Mouse (Mus musculus): ENCODE data around the gene Mog.
"Not testable (repeated sequence)": the region's sequence is repeated elsewhere in the genome, so short reads cannot be mapped to it uniquely, and the experiment has no call there.

Mog gene

GRCm38 (mm10) chr17:37045611-37046311, 22.6 kb upstream of the Mog start, which contains the start of gene Gabbr1:
Gene Gabbr1, plus strand, starts transcription at chr17:37045966.
- DNase-seq (ENCODE audit: extremely low spot score, low spot score): peak; percentile 87

- no peak for DNase-seq (ENCODE audit: extremely low spot score, low spot score)
These were observed 21.6 kb upstream of the Mog start for GRCm38 (mm10) chr17:37044651-37045244.

- no peak for DNase-seq (ENCODE audit: extremely low spot score, low spot score)
These were observed 16.1 kb upstream of the Mog start for GRCm38 (mm10) chr17:37039127-37039894.

- DNase-seq (ENCODE audit: extremely low spot score, low spot score): no peak
These were observed 6.0 kb upstream of the Mog start for GRCm38 (mm10) chr17:37029162-37029561.

DNA sequence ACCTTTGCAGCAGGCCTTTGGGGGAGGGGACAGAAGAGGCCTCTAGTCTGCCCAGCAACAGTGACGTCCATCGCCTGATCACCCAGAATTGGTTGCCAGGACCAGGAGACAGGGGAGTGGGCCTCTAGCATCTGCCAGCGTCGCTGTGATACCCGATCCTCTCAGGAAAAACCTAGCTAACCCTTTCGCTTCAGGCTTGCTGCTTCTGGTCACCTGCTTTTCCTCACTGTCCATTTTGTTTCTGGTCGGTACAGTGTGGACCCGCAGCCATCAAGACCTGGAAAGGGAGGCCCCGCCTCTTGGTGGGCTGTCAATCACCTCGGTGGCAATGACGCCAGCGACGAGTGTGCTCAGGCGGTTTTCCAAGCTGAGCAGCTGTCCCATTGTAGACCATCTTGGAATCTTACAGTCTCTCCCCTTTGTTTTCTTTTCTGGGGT, 5.5 kb upstream of the Mog start:
- DNase-seq (ENCODE audit: extremely low spot score, low spot score): peak; percentile 96

GRCm38 (mm10) chr17:37028212-37028611, 5.0 kb upstream of the Mog start:
- no peak for DNase-seq (ENCODE audit: extremely low spot score, low spot score)

- DNase-seq (ENCODE audit: extremely low spot score, low spot score): no peak
These were observed 4.3 kb upstream of the Mog start for GRCm38 (mm10) chr17:37027486-37027885.

DNA sequence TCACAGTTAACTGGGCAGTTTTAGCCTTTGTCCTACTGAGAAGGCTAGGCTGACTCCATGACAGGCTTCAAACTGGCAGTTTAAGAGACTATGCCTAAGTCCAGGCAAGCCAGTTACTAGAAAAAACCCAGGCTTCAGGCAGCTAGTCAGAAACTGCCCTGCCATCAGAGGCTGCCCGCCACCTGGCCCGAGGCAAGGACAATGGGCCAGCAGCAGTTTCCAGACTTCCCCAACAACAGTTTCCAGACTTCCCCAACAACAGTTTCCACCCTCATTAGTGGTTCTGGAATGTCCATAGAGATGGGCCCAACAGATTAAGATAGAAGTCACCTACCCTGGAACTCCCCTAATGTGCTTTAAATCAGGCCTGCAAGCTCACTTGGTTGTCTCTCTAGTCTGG, 3.2 kb upstream of the Mog start:
- DNase-seq (ENCODE audit: extremely low spot score, low spot score): no peak

GRCm38 (mm10) chr17:37019242-37019641, 4.0 kb downstream of the Mog start:
- DNase-seq (ENCODE audit: extremely low spot score, low spot score): not testable (repeated sequence)

GRCm38 (mm10) chr17:37018328-37018727, 4.9 kb downstream of the Mog start:
- DNase-seq (ENCODE audit: extremely low spot score, low spot score): no peak

DNA sequence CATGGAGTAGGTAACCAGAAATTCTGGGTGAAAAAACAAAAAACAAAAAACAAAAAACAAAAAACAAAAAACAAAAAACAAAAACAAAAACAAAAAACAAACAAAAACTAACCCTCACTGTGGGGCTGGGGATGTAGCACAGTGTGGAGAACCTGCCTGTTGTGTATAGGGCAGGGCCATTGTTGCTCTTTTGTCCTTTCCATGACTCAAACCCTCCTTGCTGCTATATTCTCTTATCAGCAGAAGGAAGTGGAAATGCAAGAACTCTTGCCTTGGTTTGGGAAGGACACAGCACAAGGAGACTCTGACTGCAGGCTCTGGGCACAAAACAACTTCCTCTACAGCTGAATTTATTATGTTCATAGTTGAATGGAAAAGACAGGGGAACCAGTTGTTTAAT, 6.9 kb downstream of the Mog start:
- DNase-seq (ENCODE audit: extremely low spot score, low spot score): no peak

DNA sequence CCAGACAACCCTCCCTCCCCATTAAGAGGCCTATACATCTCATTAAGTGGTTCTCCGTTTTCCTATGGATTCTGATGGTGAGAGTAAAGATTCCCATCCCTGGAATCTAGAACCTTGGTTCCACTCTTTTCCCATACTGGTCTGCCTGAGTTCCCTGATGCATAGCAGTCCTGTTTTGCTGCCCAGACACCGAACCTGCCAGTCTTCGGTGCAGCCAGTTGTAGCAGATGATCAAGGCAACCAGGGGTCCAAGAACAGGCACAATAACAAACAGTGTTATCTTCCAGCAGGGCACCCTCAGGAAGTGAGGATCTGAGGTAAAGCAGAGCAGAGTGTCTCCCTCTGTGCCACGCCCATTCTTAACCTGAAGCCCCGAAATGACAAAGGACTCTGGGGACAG, 11.1 kb downstream of the Mog start:
- no peak for DNase-seq (ENCODE audit: extremely low spot score, low spot score)

- no peak for DNase-seq (ENCODE audit: extremely low spot score, low spot score)
These were observed 11.5 kb downstream of the Mog start for GRCm38 (mm10) chr17:37011719-37012118.

DNA sequence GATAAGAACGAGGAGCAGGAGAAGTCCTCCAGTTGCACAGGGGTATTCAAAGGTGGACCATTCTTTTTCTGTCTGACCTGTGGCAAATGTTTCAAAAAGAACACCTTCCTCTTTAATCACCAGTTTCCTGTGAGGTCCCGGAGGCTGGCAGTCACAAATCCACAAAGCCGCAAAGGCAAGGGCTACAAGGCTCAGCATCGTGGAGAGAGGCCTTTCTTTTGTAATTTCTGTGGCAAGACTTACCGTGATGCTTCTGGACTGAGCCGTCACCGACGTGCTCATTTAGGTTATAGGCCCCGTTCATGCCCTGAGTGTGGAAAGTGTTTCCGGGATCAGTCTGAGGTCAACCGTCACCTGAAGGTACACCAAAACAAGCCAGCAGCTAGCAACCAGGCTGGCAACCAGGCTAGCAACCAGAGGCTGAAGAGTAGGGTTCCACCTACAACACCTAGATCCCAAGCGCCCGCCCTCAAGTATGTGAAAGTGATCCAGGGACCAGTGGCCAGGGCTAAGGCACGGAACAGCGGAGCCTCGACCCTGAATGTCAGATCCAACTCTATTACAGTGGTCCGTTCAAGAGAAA, 13.6 kb downstream of the Mog start:
- no peak for DNase-seq (ENCODE audit: extremely low spot score, low spot score)

GRCm38 (mm10) chr17:37008161-37008560, 15.0 kb downstream of the Mog start:
- no peak for DNase-seq (ENCODE audit: extremely low spot score, low spot score)

DNA sequence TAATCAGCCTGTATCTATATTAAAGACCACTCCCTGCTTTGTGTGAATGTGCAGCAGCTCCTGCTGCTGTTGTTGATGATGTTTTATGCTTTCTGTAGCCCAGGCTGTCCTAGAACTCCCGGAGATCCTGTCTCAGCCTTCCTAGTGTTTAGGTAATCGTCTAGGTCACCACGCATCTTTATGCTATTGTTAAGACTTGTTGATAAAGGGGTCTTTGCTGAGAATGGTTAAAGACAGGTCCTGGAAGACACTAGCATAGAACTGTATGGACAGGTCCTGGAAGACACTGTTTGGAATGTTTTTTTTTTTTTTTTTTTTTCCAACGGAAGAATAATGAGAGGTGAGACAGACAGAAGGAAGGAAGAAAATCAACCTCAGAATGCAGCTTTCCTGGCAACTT, 19.8 kb downstream of the Mog start:
- no peak for DNase-seq (ENCODE audit: extremely low spot score, low spot score)

- peak; percentile 78 for DNase-seq (ENCODE audit: extremely low spot score, low spot score)
These were observed 20.6 kb downstream of the Mog start for GRCm38 (mm10) chr17:37002364-37003330.

DNA sequence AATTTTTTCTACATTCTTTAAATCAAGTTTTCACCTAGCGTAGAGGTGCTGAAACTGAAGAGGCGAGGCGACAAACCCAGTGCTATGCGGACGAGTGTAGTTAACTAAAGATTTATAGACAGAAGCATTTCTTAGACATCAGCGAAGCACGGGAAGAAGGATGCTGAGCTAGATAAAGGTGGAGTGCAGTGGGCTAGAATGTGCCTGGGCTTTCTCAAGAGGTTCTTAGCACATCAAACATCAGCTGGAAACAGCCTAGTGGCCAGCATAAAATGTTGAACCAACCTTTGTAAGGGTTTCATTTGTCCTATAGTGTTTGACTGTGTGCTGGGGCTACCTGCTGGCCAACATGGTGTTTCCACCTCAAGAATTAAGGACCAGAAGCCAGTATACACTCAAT, 22.3 kb downstream of the Mog start, which contains the start of gene Zfp57:
Zfp57 (plus strand) TSS at position 301 of the 400 bp plus-strand sequence.
- DNase-seq (ENCODE audit: extremely low spot score, low spot score): no peak

DNA sequence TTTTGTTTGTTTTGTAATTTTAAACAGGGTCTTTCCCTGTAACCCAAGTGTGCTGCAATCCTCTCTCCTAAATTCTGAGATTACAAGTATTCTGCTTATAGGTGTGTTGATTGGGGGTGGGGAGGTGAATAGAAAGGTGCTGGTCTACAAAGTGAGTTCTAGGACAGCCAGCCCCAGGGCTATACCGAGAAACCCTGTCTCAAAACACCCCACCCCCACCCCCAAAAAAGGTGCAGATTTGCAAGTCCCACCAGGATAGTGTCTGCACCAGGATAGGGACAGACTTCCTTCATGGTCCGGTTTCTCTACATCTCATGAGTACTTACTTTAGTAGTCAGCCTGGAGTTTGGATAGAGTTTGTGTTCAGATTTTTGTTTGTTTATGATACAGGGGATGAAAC, 24.7 kb downstream of the Mog start:
- no peak for DNase-seq (ENCODE audit: extremely low spot score, low spot score)

DNA sequence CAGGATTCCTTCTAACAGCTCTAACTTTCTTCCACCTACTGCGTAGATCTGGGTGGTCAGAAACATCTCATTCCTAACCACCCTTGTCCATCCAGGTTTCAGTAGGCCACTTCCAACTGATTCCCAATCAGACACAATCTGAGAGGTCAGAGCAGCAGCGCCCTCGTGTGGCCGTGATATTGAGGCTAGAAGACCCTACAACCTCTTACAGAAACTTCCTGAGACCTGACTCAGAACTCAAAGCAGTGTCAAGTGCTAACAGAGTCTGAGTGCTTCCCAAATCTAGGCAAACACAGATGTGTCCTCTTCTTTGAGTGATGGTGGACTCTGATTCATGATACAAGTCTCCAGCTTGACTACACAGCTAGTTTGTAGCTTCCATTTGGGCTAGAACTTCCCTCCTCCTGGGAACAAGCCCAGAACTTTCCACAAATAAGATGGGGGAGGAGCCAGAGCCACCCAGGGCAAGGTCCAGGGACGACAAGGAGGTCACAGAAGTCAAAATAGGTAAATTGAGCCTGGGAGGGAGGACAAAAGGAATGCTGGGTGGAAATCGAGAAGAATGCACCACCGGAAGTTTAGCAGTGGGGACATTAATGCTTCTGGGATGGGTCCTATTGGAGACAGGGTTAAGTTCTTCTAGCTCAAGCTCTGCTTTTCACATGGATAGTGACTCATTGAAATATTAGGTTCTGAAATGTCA, 26.0 kb downstream of the Mog start:
- DNase-seq (ENCODE audit: extremely low spot score, low spot score): peak; percentile 82
